39 mouse cellular contexts compared by ENCODE assay signal in genomic region chr6:18057899-18058298, GRCm38 (mm10). TPM values are rescaled to one million over a fixed set of nuclear protein-coding genes. Genes with fewer than 3 reads are reported as not detected.
"Had no signal": no experiment of that assay in that cellular context is flagged by ENCODE, and none has a peak within 500 bp of the region (broad histone marks: within the 10 kb centered on the region; RNA-seq: fewer than 3 reads in every experiment).

No protein-coding gene starts in this region.

- DNase-seq: cerebellum, adult 18-20 months; cerebellum, adult 2 months; cerebellum, adult 8-10 months; cerebellum, adult 9-10 months; cerebellum, adult 9-11 months; cerebellum, postnatal 10 days; cerebellum, postnatal 14 days; cerebellum, postnatal 25 days; cerebellum, postnatal 36 days; embryo, embryonic 11 days; forebrain, postnatal 0 days; gastrocnemius, adult 2 months; gastrocnemius, postnatal 10 days; gastrocnemius, postnatal 14 days; gastrocnemius, postnatal 25 days; gastrocnemius, postnatal 36 days; heart, adult 18-20 months had no signal

- H3K4me2 ChIP-seq: embryonic facial prominence, embryonic 12.5 days; embryonic facial prominence, embryonic 13.5 days; embryonic facial prominence, embryonic 15.5 days; forebrain, embryonic 12.5 days; forebrain, embryonic 13.5 days; forebrain, embryonic 15.5 days had no signal

- ATAC-seq: forebrain, embryonic 13.5 days; forebrain, embryonic 14.5 days; forebrain, embryonic 15.5 days; forebrain, embryonic 16.5 days; forebrain, postnatal 0 days had no signal

- H3K9ac ChIP-seq: embryonic facial prominence, embryonic 12.5 days; embryonic facial prominence, embryonic 13.5 days; embryonic facial prominence, embryonic 15.5 days; forebrain, embryonic 12.5 days; forebrain, embryonic 13.5 days; forebrain, embryonic 15.5 days; forebrain, postnatal 0 days had no signal

- H3K27ac ChIP-seq: embryonic facial prominence, embryonic 10.5 days; embryonic facial prominence, embryonic 12.5 days; embryonic facial prominence, embryonic 13.5 days; embryonic facial prominence, embryonic 15.5 days; forebrain, embryonic 10.5 days; forebrain, embryonic 12.5 days; forebrain, embryonic 13.5 days; forebrain, embryonic 15.5 days; gastrocnemius, adult 2 months had no signal

- H3K27me3 ChIP-seq: embryonic facial prominence, embryonic 12.5 days; embryonic facial prominence, embryonic 13.5 days; embryonic facial prominence, embryonic 15.5 days; forebrain, embryonic 12.5 days; forebrain, embryonic 13.5 days; forebrain, embryonic 15.5 days had no signal

- H3K4me1 ChIP-seq: embryonic facial prominence, embryonic 10.5 days; embryonic facial prominence, embryonic 12.5 days; embryonic facial prominence, embryonic 13.5 days; embryonic facial prominence, embryonic 15.5 days; forebrain, embryonic 10.5 days; forebrain, embryonic 12.5 days; forebrain, embryonic 13.5 days; forebrain, embryonic 15.5 days had no signal

- H3K4me3 ChIP-seq: embryonic facial prominence, embryonic 10.5 days; embryonic facial prominence, embryonic 12.5 days; embryonic facial prominence, embryonic 13.5 days; embryonic facial prominence, embryonic 15.5 days; erythroblast, embryonic 14.5 days; forebrain, embryonic 10.5 days; forebrain, embryonic 12.5 days; forebrain, embryonic 13.5 days; forebrain, embryonic 15.5 days; gastrocnemius, adult 2 months had no signal

- H3K36me3 ChIP-seq: embryonic facial prominence, embryonic 10.5 days; embryonic facial prominence, embryonic 12.5 days; embryonic facial prominence, embryonic 13.5 days; embryonic facial prominence, embryonic 15.5 days; forebrain, embryonic 10.5 days; forebrain, embryonic 12.5 days; forebrain, embryonic 15.5 days had no signal

- H3K9me3 ChIP-seq: embryonic facial prominence, embryonic 10.5 days; embryonic facial prominence, embryonic 12.5 days; embryonic facial prominence, embryonic 13.5 days; embryonic facial prominence, embryonic 15.5 days; forebrain, embryonic 10.5 days; forebrain, embryonic 12.5 days; forebrain, embryonic 13.5 days; forebrain, embryonic 15.5 days had no signal

RNA-seq across cellular contexts. Expression of gene Wnt2, which starts 27.5 kb away (rescaled TPM):
- total RNA-seq: common myeloid progenitor, adult 5-6 weeks; granulocyte monocyte progenitor cell, adult 5-6 weeks had no signal
- polyA plus RNA-seq: cerebellum, adult 2 months; erythroblast, embryonic 14.5 days; forebrain, embryonic 13.5 days; forebrain, embryonic 14.5 days had no signal

RNA-seq across cellular contexts. Expression of gene Asz1, which starts 51.0 kb away (rescaled TPM):
- total RNA-seq: common myeloid progenitor, adult 5-6 weeks; forebrain, postnatal 0 days; gastrocnemius, adult 18-20 months; gastrocnemius, adult 2 months; gastrocnemius, adult 8-10 months; gastrocnemius, postnatal 10 days; gastrocnemius, postnatal 14 days; gastrocnemius, postnatal 25 days; gastrocnemius, postnatal 36 days; gastrocnemius, postnatal 4 days; granulocyte monocyte progenitor cell, adult 5-6 weeks; heart, adult 18-20 months had no signal
- polyA plus RNA-seq: cerebellum, adult 2 months; cortical plate, adult 2 months; embryonic facial prominence, embryonic 10.5 days; embryonic facial prominence, embryonic 11.5 days; embryonic facial prominence, embryonic 12.5 days; embryonic facial prominence, embryonic 13.5 days; embryonic facial prominence, embryonic 14.5 days; embryonic facial prominence, embryonic 15.5 days; erythroblast, embryonic 14.5 days; forebrain, embryonic 10.5 days; forebrain, embryonic 11.5 days; forebrain, embryonic 12.5 days; forebrain, embryonic 13.5 days; forebrain, embryonic 14.5 days; forebrain, embryonic 15.5 days; forebrain, embryonic 16.5 days; forebrain, postnatal 0 days; frontal cortex, adult 2 months; gonadal fat pad, adult 2 months had no signal
